Mouse (Mus musculus) liver, adult 2 months (tissue): ENCODE data around the gene Vmn1r205. TPM values are rescaled to one million over a fixed set of nuclear protein-coding genes. Genes with fewer than 3 reads are reported as not detected.
"Not testable (repeated sequence)": the region's sequence is repeated elsewhere in the genome, so short reads cannot be mapped to it uniquely, and the experiment has no call there.

ENCODE experiments used
- DNase-seq: peaks from one replicate; pipeline ENCODE4 v3.0.0-alpha.2; 2011; ENCODE audit warnings: low read depth, low spot score; ENCODE audit errors: extremely low read depth
- H3K27ac ChIP-seq: fragments of 200-500 bp; replicated peaks from 2 replicates; pipeline ENCODE4 v1.5.1; 2012; ENCODE audit warnings: low read depth, mild to moderate bottlenecking, control low read depth, inconsistent platforms, low read length; ENCODE audit not compliant: insufficient read depth
- H3K27me3 ChIP-seq: fragments of 200-500 bp; 2 replicates; pipeline ENCODE4 v1.6.1; 2012; ENCODE audit warnings: mild to moderate bottlenecking, moderate library complexity, low read length, inconsistent platforms; ENCODE audit not compliant: control insufficient read depth, insufficient read depth
- H3K36me3 ChIP-seq: fragments of 200-500 bp; 2 replicates; pipeline ENCODE4 v1.6.1; 2012; ENCODE audit warnings: low read length, inconsistent platforms; ENCODE audit not compliant: control insufficient read depth, insufficient read depth
- H3K4me1 ChIP-seq: fragments of 200-500 bp; 2 replicates; pipeline ENCODE4 v1.6.1; 2011; ENCODE audit warnings: low read length; ENCODE audit not compliant: control insufficient read depth, insufficient read depth
- H3K4me3 ChIP-seq: fragments of 200-500 bp; 2 replicates; pipeline ENCODE4 v1.5.1; 2011; ENCODE audit warnings: low read depth, mild to moderate bottlenecking, control low read depth, low read length, moderate library complexity; ENCODE audit not compliant: insufficient read depth
- H3K79me2 ChIP-seq: fragments of 200-500 bp; 2 replicates; pipeline ENCODE4 v1.6.1; 2012; ENCODE audit warnings: inconsistent platforms, mild to moderate bottlenecking, low read length, moderate library complexity; ENCODE audit not compliant: control insufficient read depth, insufficient read depth
- H3K9ac ChIP-seq: fragments of 200-500 bp; 2 replicates; pipeline ENCODE4 v1.6.1; 2012; ENCODE audit warnings: low read depth, mild to moderate bottlenecking, control low read depth, inconsistent platforms, low read length
- CTCF ChIP-seq: fragments of 200-500 bp; IDR thresholded peaks from 2 replicates; pipeline ENCODE4 v1.5.1; 2011; ENCODE audit warnings: low read depth, low read length, control low read depth
- POLR2A ChIP-seq: fragments of 200-500 bp; IDR thresholded peaks from 2 replicates; pipeline ENCODE4 v1.6.1; 2011; ENCODE audit warnings: low read length, control low read depth; ENCODE audit not compliant: insufficient read depth; ENCODE audit errors: extremely low read depth
- WGBS: fragments of 180-500 bp; shearing (Covaris S2); methylation state at CpG from one replicate; pipeline ENCODE4 v1.1.7; 2018; 5-methylcytosine and 5-hydroxymethylcytosine counted together
- polyA plus RNA-seq: library from polyadenylated mRNA; depleted of rRNA; stranded (reverse); fragments of >200 nt; gene quantifications from 2 replicates; pipeline ENCODE4 v1.2.3, GENCODE M21; 2012; rRNA removed
- total RNA-seq: library from RNA; depleted of rRNA; stranded (reverse); fragments of >200 nt; gene quantifications from 2 replicates; pipeline ENCODE4 v1.2.3, GENCODE M21; 2014; rRNA removed

The Vmn1r205 gene
- total RNA-seq, result not detected in 2 replicates
- polyA plus RNA-seq, result not detected in 2 replicates

- no peak within 1 kb of the TSS for H3K4me3 ChIP-seq
- no peak within 1 kb of the TSS for H3K9ac ChIP-seq
- H3K36me3 ChIP-seq, result no peaks in the 10 kb centered on the region
- no peaks in the 10 kb centered on the region for H3K27me3 ChIP-seq
- H3K4me1 ChIP-seq, result no peaks in the 10 kb centered on the region
- no peak for DNase-seq
- 81% methylated on average over 3 of the region's 3 CpGs for WGBS
- TF ChIP-seq CTCF, result no peak
- no peak for TF ChIP-seq POLR2A
- no peak within 1 kb of the TSS for H3K27ac ChIP-seq
- no peaks in the 10 kb centered on the region for H3K79me2 ChIP-seq
These were observed at the start of gene Vmn1r205 for GRCm38 (mm10) chr13:22592900-22593299. TSS of gene Vmn1r205 (minus strand) at chr13:22593000.

GRCm38 (mm10) chr13:22624151-22624550, 31.4 kb upstream of the Vmn1r205 start, which contains the start of gene Vmn1r206:
TSS of gene Vmn1r206 (minus strand) at chr13:22624251.
- H3K27ac ChIP-seq, DNase-seq: not testable (repeated sequence)

GRCm38 (mm10) chr13:22583336-22583735, 9.5 kb downstream of the Vmn1r205 start:
- H3K27ac ChIP-seq, H3K79me2 ChIP-seq, H3K27me3 ChIP-seq, H3K4me1 ChIP-seq, H3K4me3 ChIP-seq, H3K9ac ChIP-seq, H3K36me3 ChIP-seq, DNase-seq: not testable (repeated sequence)
- 74% methylated on average over 14 of the region's 14 CpGs for WGBS

More at GRCm38 (mm10) chr13:22624151-22624550, 31.4 kb upstream of the Vmn1r205 start, which contains the start of gene Vmn1r206:
- H3K79me2 ChIP-seq, H3K9ac ChIP-seq, H3K4me3 ChIP-seq, H3K4me1 ChIP-seq, H3K27me3 ChIP-seq, H3K36me3 ChIP-seq: not testable (repeated sequence)

- H3K27me3 ChIP-seq, H3K36me3 ChIP-seq, H3K4me3 ChIP-seq, H3K27ac ChIP-seq, H3K9ac ChIP-seq, H3K79me2 ChIP-seq, H3K4me1 ChIP-seq, DNase-seq: not testable (repeated sequence)
- 67% methylated on average over 3 of the region's 3 CpGs for WGBS
These were observed 17.9 kb downstream of the Vmn1r205 start for GRCm38 (mm10) chr13:22574911-22575310.

GRCm38 (mm10) chr13:22552898-22553297, 39.9 kb downstream of the Vmn1r205 start, which contains the start of gene Vmn1r204:
TSS of gene Vmn1r204 (plus strand) at chr13:22553198.
- not testable (repeated sequence) for H3K9ac ChIP-seq, H3K4me3 ChIP-seq, H3K79me2 ChIP-seq, H3K27ac ChIP-seq, H3K4me1 ChIP-seq, H3K27me3 ChIP-seq, H3K36me3 ChIP-seq, DNase-seq
- WGBS, result 53% methylated on average over 1 of the region's 1 CpGs

Other genes with a start within 250 kb of the Vmn1r205 start
- not detected in 2 replicates for gene Vmn1r198, start 242.6 kb downstream of the Vmn1r205 start, total RNA-seq
- gene Vmn1r198, start 242.6 kb downstream of the Vmn1r205 start, polyA plus RNA-seq, result not detected in 2 replicates
- not detected in 2 replicates for gene Vmn1r199, start 213.2 kb downstream of the Vmn1r205 start, total RNA-seq
- not detected in 2 replicates for gene Vmn1r199, start 213.2 kb downstream of the Vmn1r205 start, polyA plus RNA-seq
- not detected in 2 replicates for gene Vmn1r200, start 202.6 kb downstream of the Vmn1r205 start, total RNA-seq
- gene Vmn1r200, start 202.6 kb downstream of the Vmn1r205 start, polyA plus RNA-seq, result not detected in 2 replicates
- gene Vmn1r201, start 121.1 kb downstream of the Vmn1r205 start, total RNA-seq, result not detected in 2 replicates
- not detected in 2 replicates for gene Vmn1r201, start 121.1 kb downstream of the Vmn1r205 start, polyA plus RNA-seq
- gene Vmn1r202, start 87.6 kb downstream of the Vmn1r205 start, total RNA-seq, result not detected in 2 replicates
- gene Vmn1r202, start 87.6 kb downstream of the Vmn1r205 start, polyA plus RNA-seq, result not detected in 2 replicates
- gene Vmn1r203, start 74.9 kb downstream of the Vmn1r205 start, total RNA-seq, result not detected in 2 replicates
- not detected in 2 replicates for gene Vmn1r203, start 74.9 kb downstream of the Vmn1r205 start, polyA plus RNA-seq
- gene Vmn1r204, start 39.8 kb downstream of the Vmn1r205 start, total RNA-seq, result not detected in 2 replicates
- not detected in 2 replicates for gene Vmn1r204, start 39.8 kb downstream of the Vmn1r205 start, polyA plus RNA-seq
- gene Vmn1r206, start 31.3 kb upstream of the Vmn1r205 start, total RNA-seq, result not detected in 2 replicates
- gene Vmn1r206, start 31.3 kb upstream of the Vmn1r205 start, polyA plus RNA-seq, result not detected in 2 replicates
- not detected in 2 replicates for gene Vmn1r207-ps, start 136.6 kb upstream of the Vmn1r205 start, total RNA-seq
- gene Vmn1r207-ps, start 136.6 kb upstream of the Vmn1r205 start, polyA plus RNA-seq, result not detected in 2 replicates
- not detected in 2 replicates for gene Vmn1r208, start 184.4 kb upstream of the Vmn1r205 start, total RNA-seq
- not detected in 2 replicates for gene Vmn1r208, start 184.4 kb upstream of the Vmn1r205 start, polyA plus RNA-seq
- gene Vmn1r209, start 216.7 kb upstream of the Vmn1r205 start, total RNA-seq, result not detected in 2 replicates
- not detected in 2 replicates for gene Vmn1r209, start 216.7 kb upstream of the Vmn1r205 start, polyA plus RNA-seq
- gene Vmn1r210, start 238.3 kb upstream of the Vmn1r205 start, total RNA-seq, result not detected in 2 replicates
- not detected in 2 replicates for gene Vmn1r210, start 238.3 kb upstream of the Vmn1r205 start, polyA plus RNA-seq